Mouse (Mus musculus) heart, embryonic 12.5 days (tissue): ENCODE results near the gene Trpt1. TPM values are rescaled to one million over a fixed set of nuclear protein-coding genes. Genes with fewer than 3 reads are reported as not detected.

Source experiments
- ATAC-seq: fragments of 200-750 bp; cut with Nextera tagmentation; 2 replicates; pipeline ENCODE4 v1.8.0; 2017; ENCODE audit warnings: moderate TSS enrichment, moderate library complexity; ENCODE audit not compliant: insufficient number of reproducible peaks, low FRiP score
- H3K27ac ChIP-seq: fragments of 300-500 bp; sonication (generic); 2 replicates; pipeline ENCODE4 v1.5.1; 2016; ENCODE audit warnings: mild to moderate bottlenecking, moderate library complexity; ENCODE audit not compliant: poor library complexity, severe bottlenecking
- H3K27me3 ChIP-seq: fragments of 300-500 bp; sonication (generic); replicated peaks from 2 replicates; pipeline ENCODE4 v1.6.1; 2016; ENCODE audit warnings: mild to moderate bottlenecking, moderate library complexity
- H3K36me3 ChIP-seq: fragments of 300-500 bp; sonication (generic); 2 replicates; pipeline ENCODE4 v1.6.1; 2016; ENCODE audit warnings: mild to moderate bottlenecking, moderate library complexity
- H3K4me1 ChIP-seq: fragments of 300-500 bp; sonication (generic); replicated peaks from 2 replicates; pipeline ENCODE4 v1.6.1; 2016; ENCODE audit warnings: mild to moderate bottlenecking
- H3K4me2 ChIP-seq: fragments of 300-500 bp; sonication (generic); 2 replicates; pipeline ENCODE4 v1.6.1; 2016; ENCODE audit warnings: mild to moderate bottlenecking, moderate library complexity
- H3K4me3 ChIP-seq: fragments of 300-500 bp; sonication (generic); 2 replicates; pipeline ENCODE4 v1.5.1; 2016; ENCODE audit warnings: mild to moderate bottlenecking
- H3K9ac ChIP-seq: fragments of 300-500 bp; sonication (generic); 2 replicates; pipeline ENCODE4 v1.6.1; 2016; ENCODE audit warnings: mild to moderate bottlenecking, moderate library complexity
- H3K9me3 ChIP-seq: fragments of 300-500 bp; sonication (generic); replicated peaks from 2 replicates; pipeline ENCODE4 v1.6.1; 2016; ENCODE audit warnings: mild to moderate bottlenecking, moderate library complexity
- WGBS: fragments of 180-500 bp; shearing (Covaris S2); methylation state at CpG from one replicate; pipeline ENCODE4 v1.1.7; 2016; 5-methylcytosine and 5-hydroxymethylcytosine counted together
- polyA plus RNA-seq: library from polyadenylated mRNA; unstranded; fragments of >200 nt; fragmentation: Nextera tagmentation; extraction: Ambion mirVana; gene quantifications from 2 replicates; pipeline ENCODE4 v1.2.1, GENCODE M21; 2016

Gene Trpt1
- polyA plus RNA-seq, 1 experiment from 2014 or later: 13.3 TPM

DNA sequence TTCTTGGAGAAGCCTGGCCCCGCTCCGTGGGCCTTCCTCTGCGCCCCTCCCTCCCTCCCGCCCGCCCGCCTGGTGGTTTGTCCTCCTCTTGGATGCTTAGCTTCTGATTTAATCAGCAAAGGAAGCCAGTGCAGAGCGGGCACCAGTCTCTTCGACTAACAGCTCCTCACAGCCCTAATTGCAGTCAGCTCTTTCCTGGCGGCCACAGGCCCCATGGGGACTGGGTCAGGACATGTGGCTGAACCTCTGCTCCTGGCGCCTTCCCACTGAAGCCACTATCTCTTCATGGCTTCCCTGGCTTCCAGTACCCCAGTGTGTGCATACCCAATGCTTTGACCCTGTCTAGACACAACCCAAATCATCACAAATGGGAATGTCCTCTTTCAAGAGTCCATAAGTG is 39.5 kb upstream of the Trpt1 start:
- Histone ChIP-seq H3K4me3 (no peak overlapping the region), H3K9ac (no peak overlapping the region), H3K27ac (no peak overlapping the region), H3K27me3 (no peaks in the 10 kb centered on the region), H3K4me1 (peaks cover 35% of the 10 kb centered on the region), H3K4me2 (no peak overlapping the region), H3K36me3 (peaks cover 65% of the 10 kb centered on the region), H3K9me3 (no peaks in the 10 kb centered on the region)
- 73% methylated on average over 10 of the region's 10 CpGs for WGBS
- no peak for ATAC-seq

DNA sequence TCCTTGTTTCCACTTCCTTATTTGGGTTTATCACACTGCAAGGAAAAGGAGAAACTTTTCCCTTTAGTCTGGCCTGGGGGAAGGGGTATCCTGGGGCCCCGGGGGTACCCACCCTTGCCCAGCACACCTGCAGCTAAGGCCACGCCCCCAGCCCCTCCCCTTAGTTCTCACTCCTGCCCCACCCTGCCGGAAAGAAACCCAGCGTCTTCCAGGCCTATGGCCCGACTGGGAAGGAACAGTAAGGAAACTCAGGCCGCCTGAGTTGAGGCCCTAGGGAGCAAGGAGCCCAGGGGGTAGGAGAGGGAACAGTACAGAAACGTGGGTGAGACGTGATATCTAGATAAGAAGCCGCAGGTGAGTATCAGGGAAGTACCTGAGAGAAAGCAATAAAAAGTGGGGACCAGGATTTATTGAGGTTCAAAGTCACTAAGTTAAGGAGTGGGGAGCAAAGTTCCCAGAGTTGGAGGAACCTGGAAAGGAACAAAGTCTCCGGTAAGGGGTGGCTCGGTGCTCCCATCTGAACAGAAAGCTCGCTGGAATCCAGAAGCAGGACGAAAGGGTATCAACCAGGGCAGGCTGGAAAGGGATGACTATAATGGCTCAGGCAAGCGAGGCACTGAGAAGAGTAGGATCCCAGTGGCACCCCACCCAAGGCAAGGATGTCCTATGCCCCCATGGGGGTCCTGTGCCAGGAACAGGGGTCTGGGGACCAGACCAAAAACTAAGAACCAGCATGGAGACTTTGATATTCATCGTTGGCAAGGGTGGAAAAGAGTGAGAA is 27.2 kb upstream of the Trpt1 start:
- Histone ChIP-seq H3K36me3 (peaks cover 31% of the 10 kb centered on the region), H3K27me3 (no peaks in the 10 kb centered on the region), H3K9ac (peak overlapping the region; percentile 77), H3K4me1 (peaks cover 42% of the 10 kb centered on the region), H3K9me3 (no peaks in the 10 kb centered on the region), H3K4me3 (peak overlapping the region; percentile 63), H3K27ac (no peak overlapping the region), H3K4me2 (peak overlapping the region; percentile 81)
- ATAC-seq: no peak
- WGBS: 12% methylated on average over 15 of the region's 15 CpGs

DNA sequence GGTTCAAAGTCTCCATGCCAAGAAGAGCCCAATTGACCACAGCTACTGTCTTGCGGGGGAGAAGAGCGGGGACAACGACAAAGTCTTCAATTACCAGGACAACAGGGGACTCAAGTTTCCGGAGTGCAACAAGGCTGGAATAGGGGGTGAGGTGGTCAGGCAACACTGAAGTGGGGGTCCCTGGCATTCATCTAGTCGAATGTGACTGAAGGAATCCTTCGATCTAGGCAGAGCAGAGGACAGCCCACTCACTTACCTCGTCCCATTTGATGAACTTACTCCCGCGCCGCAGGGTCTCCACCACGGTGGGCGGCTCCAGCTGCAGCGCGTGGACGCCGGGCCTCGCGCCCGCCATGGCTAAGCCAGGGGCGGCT is 26.7 kb upstream of the Trpt1 start:
- H3K36me3 ChIP-seq: peaks cover 25% of the 10 kb centered on the region
- peak overlapping the region; percentile 77 for H3K9ac ChIP-seq
- H3K9me3 ChIP-seq: no peaks in the 10 kb centered on the region
- H3K4me1 ChIP-seq: peaks cover 46% of the 10 kb centered on the region
- H3K27ac ChIP-seq: no peak overlapping the region
- ATAC-seq: no peak
- peak overlapping the region; percentile 81 for H3K4me2 ChIP-seq
- peak overlapping the region; percentile 63 for H3K4me3 ChIP-seq
- under 1% methylated on average over 20 of the region's 20 CpGs for WGBS
- no peaks in the 10 kb centered on the region for H3K27me3 ChIP-seq

DNA sequence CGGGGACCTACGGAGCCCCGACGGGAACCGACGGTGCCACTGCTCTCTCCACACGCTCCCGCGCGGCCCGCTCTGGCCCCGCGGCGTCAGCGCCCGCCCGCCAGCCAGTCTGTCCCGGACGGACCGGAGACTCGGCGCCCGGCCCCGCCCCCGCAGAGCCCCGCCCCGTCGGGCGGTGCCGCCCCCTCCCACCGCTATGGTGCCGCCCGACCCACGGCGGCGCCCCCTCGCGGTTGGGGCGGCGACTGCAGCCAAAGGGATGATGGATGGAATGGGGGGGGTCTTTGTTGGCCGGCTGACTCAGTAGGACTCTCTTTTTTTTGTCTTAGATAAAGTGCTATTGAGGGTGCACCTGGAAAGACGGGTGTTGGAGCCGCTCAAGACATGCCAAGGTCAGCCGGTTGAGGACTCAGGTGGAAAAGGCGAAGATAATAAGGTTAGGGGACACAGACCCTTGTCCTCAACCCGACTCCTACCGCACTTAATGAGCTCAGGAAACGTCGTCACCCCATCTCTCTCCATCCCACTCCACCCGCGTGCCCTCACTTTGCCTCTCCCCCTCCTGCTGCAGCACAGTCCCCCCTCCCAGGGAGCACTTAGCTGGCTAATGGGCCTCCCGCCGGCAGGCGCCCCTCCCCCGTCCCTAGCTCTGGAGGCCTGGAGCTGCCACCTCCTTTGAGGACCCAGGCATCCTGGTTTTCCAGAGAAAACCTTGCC is 26.1 kb upstream of the Trpt1 start:
- ATAC-seq: peak; percentile 85
- peaks cover 19% of the 10 kb centered on the region for H3K36me3 ChIP-seq
- WGBS: under 1% methylated on average over 55 of the region's 55 CpGs
- H3K4me3 ChIP-seq: peak overlapping the region; percentile 63
- H3K27me3 ChIP-seq: no peaks in the 10 kb centered on the region
- no peaks in the 10 kb centered on the region for H3K9me3 ChIP-seq
- peaks cover 46% of the 10 kb centered on the region for H3K4me1 ChIP-seq
- peak overlapping the region; percentile 77 for H3K9ac ChIP-seq
- H3K4me2 ChIP-seq: peak overlapping the region; percentile 81
- H3K27ac ChIP-seq: peak overlapping the region; percentile 65; the same call in 1 of the 2 replicates

DNA sequence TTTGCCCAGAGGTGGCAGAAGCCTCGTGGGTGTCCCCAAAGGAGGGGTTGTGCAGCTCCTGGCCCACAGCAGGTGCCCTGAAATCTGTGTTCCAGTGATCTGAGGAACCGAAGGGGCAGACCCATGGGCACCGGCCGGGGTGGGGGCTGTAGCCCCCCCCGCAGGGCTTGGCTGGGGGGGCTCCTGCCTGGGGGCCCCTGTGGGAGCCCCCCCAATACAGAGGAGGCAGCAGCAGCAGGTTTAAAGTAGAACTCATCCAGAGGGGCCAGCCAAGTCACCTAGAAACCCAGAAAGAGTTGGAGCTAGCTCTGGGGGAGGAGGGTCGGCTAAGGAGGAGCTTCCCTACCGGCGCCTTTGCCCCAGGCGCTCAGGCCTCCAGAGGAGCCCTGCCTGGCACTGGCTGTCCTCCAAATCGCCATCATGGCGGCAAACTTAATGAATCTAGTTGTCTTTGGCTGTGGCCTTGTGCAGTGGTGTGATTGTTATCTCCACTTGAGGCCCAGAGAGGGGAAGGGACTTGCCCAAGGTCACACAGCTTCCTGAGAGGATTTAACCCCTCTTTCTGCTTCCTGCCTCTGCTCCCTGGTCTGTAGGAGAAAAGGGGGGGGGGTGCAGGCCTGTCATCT is 25.4 kb upstream of the Trpt1 start:
- H3K4me1 ChIP-seq: peaks cover 46% of the 10 kb centered on the region
- peak overlapping the region; percentile 65 for H3K27ac ChIP-seq
- H3K9ac ChIP-seq: peak overlapping the region; percentile 30
- H3K36me3 ChIP-seq: peaks cover 12% of the 10 kb centered on the region
- peak overlapping the region; percentile 63; the same call in 1 of the 2 replicates for H3K4me3 ChIP-seq
- no peaks in the 10 kb centered on the region for H3K27me3 ChIP-seq
- H3K4me2 ChIP-seq: peak overlapping the region; percentile 81
- WGBS: 21% methylated on average over 11 of the region's 11 CpGs
- H3K9me3 ChIP-seq: no peaks in the 10 kb centered on the region
- no peak for ATAC-seq

DNA sequence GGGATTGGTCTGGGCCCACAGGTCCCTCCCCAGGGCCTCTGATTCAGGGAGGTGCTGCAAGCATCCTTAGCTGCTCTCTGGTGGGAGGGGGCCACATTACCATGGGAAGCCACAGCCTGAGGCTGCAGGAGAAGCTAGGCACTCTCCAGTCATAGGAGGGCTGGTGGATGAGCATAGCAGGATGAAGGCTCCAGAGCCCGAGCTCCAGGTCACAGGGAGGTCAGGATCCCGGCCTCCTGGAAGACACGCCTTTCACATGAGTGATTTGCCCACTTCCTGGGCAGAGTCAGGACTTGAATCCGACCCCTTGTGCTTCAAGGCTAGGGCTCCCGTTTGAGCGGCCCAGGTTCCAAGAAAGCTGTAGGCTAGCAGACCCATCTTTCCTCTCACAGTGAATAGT is 24.3 kb upstream of the Trpt1 start:
- WGBS: 41% methylated on average over 6 of the region's 6 CpGs

DNA sequence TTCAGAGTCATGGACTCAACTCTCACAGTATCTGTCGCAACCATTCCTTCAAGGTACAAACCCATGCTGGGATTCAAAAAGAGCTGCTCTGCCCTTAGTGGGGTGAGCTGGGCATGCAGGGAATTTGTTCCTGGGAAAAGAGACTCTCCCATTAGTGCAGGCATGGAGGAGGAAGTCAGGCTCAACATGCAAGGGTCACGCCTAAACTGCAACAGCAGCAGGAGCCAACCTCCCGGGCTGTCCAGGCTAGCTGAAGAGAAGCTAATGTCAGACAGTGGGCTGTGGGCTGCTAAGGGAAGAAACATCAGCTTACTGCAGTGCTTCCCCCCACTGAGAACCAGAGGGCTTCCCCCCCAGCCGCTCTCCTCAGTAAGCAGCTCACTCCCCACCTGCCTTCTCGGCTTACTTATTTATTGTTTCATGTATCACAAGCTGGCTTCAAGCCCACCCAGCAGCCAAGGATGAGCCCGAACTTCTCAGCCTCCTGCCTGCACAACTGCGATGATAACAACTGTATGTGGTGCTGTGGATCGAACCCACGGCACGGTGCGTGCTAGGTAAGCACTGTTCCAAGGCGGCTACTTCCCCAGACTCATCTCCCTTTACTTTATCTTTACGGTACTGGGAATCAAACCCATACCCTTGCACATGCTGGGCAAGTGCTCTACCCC is 23.5 kb upstream of the Trpt1 start:
- Histone ChIP-seq H3K4me3 (no peak overlapping the region), H3K9ac (no peak overlapping the region), H3K27ac (no peak overlapping the region), H3K9me3 (no peaks in the 10 kb centered on the region), H3K36me3 (peaks cover 8% of the 10 kb centered on the region), H3K4me1 (peaks cover 62% of the 10 kb centered on the region), H3K27me3 (no peaks in the 10 kb centered on the region), H3K4me2 (no peak overlapping the region)
- 80% methylated on average over 13 of the region's 13 CpGs for WGBS
- ATAC-seq: no peak

More for the DNA sequence above, 24.3 kb upstream of the Trpt1 start:
- Histone ChIP-seq H3K27ac (peak overlapping the region; percentile 65; the same call in 1 of the 2 replicates), H3K4me1 (peaks cover 56% of the 10 kb centered on the region), H3K36me3 (peaks cover 3% of the 10 kb centered on the region), H3K4me2 (0 out of 2 replicates have a peak overlapping the region, but pooled peaks have one; percentile 81), H3K9me3 (no peaks in the 10 kb centered on the region), H3K9ac (peak overlapping the region; percentile 27; the same call in 1 of the 2 replicates), H3K27me3 (no peaks in the 10 kb centered on the region), H3K4me3 (no peak overlapping the region)
- no peak for ATAC-seq

DNA sequence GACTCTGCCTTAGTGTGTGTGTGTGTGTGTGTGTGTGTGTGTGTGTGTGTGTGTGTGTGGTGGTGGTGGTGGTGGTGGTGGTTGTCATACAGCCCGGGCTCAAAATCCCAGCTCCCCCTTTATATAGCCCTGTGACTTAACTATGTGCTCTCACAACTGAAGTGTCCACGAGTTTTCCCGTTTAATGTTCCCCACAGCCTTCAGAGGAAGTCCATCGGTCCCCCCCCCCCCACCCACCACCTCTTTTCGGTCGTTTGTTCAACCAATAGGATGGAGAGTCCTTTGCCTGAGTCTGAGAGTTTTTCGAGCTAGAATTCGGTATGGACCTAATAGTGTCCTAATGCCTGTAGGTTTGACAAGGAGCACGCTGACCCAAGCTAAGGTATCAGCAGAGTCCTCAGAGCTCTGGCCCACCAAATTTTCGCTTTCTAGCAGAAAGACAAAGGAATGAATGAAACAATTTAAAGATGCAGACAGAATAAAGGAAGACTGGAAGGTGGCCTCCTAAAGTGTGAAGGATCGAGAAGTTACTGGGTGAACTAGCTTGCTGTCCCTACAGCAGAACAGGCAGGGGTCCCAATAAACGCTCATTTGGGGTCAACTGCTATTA is 22.2 kb upstream of the Trpt1 start:
- ATAC-seq: no peak
- Histone ChIP-seq H3K4me2 (peak overlapping the region; percentile 92), H3K4me3 (peak overlapping the region; percentile 86), H3K9ac (peak overlapping the region; percentile 66), H3K4me1 (peaks cover 65% of the 10 kb centered on the region), H3K9me3 (no peaks in the 10 kb centered on the region), H3K27me3 (no peaks in the 10 kb centered on the region), H3K27ac (no peak overlapping the region), H3K36me3 (peaks cover 21% of the 10 kb centered on the region)
- WGBS: 38% methylated on average over 12 of the region's 12 CpGs

DNA sequence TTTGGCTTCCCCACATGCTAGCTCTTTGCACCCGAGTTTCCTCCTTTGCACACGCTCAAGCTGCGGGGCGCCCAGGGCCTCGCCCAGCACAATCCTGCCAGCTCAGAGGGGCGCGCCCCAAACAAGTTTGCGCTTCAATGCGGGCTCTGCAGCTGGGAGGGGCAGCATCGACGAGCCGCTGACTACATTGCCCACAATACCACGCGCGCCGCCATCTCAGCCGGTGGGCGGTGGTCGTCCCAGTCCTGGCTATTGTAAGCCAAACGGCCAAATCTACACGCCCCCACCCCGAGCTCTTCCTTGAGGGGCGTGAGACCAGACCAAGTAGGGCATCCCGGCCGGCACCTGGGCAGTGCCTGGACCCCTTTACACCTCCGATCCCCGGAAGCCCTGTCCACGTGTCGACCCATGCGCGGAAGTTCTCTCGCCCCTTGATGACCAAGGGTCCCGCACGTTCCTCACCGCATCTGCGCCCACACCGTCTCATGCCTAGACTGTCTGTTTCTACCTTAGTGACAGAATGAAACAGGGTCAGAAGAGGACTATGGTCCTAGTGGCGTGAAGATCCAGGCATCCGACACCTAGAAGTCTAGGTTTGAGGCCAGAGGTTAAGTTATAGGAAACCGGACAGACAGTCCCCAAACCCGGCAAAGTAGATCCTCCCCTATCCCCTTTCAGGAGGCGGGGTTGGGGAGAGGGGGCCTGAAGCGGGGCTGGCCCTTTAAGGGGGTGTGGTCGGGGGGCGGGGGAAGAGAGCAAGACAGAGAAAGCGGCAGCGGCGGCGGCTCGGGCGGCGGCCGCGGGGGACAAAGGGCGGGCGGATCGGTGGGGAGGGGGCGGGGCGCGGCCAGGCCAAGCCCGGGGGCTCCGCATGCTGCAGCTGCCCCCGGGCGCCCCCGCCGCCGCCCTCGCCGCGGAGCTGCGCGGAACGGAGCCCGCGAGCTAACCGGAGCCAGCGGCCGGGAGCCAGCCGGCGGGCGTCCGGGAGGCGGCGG is 21.4 kb upstream of the Trpt1 start, which contains the start of gene Ppp1r14b:
Gene Ppp1r14b (plus strand): TSS at position 758 of the 995 bp plus-strand sequence.
- Histone ChIP-seq H3K4me2 (peak within 1 kb of the TSS; percentile 92), H3K4me3 (peak within 1 kb of the TSS; percentile 86), H3K4me1 (peaks cover 65% of the 10 kb centered on the region), H3K27me3 (no peaks in the 10 kb centered on the region), H3K9ac (peak within 1 kb of the TSS; percentile 92), H3K27ac (peak within 1 kb of the TSS; percentile 94), H3K9me3 (no peaks in the 10 kb centered on the region), H3K36me3 (peaks cover 24% of the 10 kb centered on the region)
- WGBS: under 1% methylated on average over 68 of the region's 84 CpGs
- ATAC-seq: peak; percentile 68
